Mouse (Mus musculus) small intestine, adult 10 weeks (tissue): Measurements from ENCODE around the gene Kyat1. TPM values are rescaled to one million over a fixed set of nuclear protein-coding genes. Genes with fewer than 3 reads are reported as not detected.

Experiments used
- polyA plus RNA-seq: library from polyadenylated mRNA; stranded (reverse); fragments of 350-450 nt; fragmentation: Illumina TruSeq; extraction: RNeasy Lipid Tissue Mini Kit (QIAGEN cat#74804); gene quantifications from one replicate; pipeline ENCODE4 v1.2.3, GENCODE M21; 2014; ENCODE audit warnings: low replicate concordance

Kyat1 gene
- 0.48 TPM for polyA plus RNA-seq

GRCm38 (mm10) chr2:30205629-30206357 lies at the start of gene Kyat1:
Kyat1 (minus strand) TSS chr2:30205847.

GRCm38 (mm10) chr2:30240267-30240666 lies 34.6 kb upstream of the Kyat1 start, which contains the start of gene Gm28035:
Gm28035 (plus strand) TSS chr2:30240567.

GRCm38 (mm10) chr2:30237199-30237880 lies 31.7 kb upstream of the Kyat1 start, which contains the start of gene Lrrc8a:
Lrrc8a (plus strand) TSS chr2:30237715.

GRCm38 (mm10) chr2:30177700-30178675 lies 27.7 kb downstream of the Kyat1 start, which contains the start of gene Spout1:
Spout1 (minus strand) TSS chr2:30178459.

GRCm38 (mm10) chr2:30171371-30171996 lies 34.2 kb downstream of the Kyat1 start, which contains the start of gene Endog:
Endog (plus strand) TSS chr2:30171493.

Other genes starting within 250 kb of the Kyat1 start
- gene Sptan1, start 240.3 kb downstream of the Kyat1 start, polyA plus RNA-seq: 28.2 TPM
- gene Wdr34, start 157.0 kb downstream of the Kyat1 start, polyA plus RNA-seq: not detected
- gene Set, start 148.5 kb downstream of the Kyat1 start, polyA plus RNA-seq: 219 TPM
- not detected for gene Pkn3, start 128.2 kb downstream of the Kyat1 start, polyA plus RNA-seq
- gene Zdhhc12, start 112.2 kb downstream of the Kyat1 start, polyA plus RNA-seq: 3.9 TPM
- 2.1 TPM for gene Zer1, start 81.3 kb downstream of the Kyat1 start, polyA plus RNA-seq
- gene Tbc1d13, start 72.1 kb downstream of the Kyat1 start, polyA plus RNA-seq: 10.1 TPM
- not detected for gene Endog, start 34.4 kb downstream of the Kyat1 start, polyA plus RNA-seq
- 0.30 TPM for gene Spout1, start 27.4 kb downstream of the Kyat1 start, polyA plus RNA-seq
- gene Lrrc8a, start 31.9 kb upstream of the Kyat1 start, polyA plus RNA-seq: 1.5 TPM
- gene Gm28035, start 34.7 kb upstream of the Kyat1 start, polyA plus RNA-seq: not detected
- 0.74 TPM for gene Phyhd1, start 60.4 kb upstream of the Kyat1 start, polyA plus RNA-seq
- not detected for gene Gm28038, start 75.2 kb upstream of the Kyat1 start, polyA plus RNA-seq
- gene Dolk, start 80.5 kb upstream of the Kyat1 start, polyA plus RNA-seq: 5.9 TPM
- gene Nup188, start 80.5 kb upstream of the Kyat1 start, polyA plus RNA-seq: 6.1 TPM
- 1.0 TPM for gene Sh3glb2, start 153.5 kb upstream of the Kyat1 start, polyA plus RNA-seq
- 1.3 TPM for gene Miga2, start 158.4 kb upstream of the Kyat1 start, polyA plus RNA-seq
- gene Dolpp1, start 186.4 kb upstream of the Kyat1 start, polyA plus RNA-seq: 3.9 TPM
- 14.2 TPM for gene Crat, start 210.0 kb upstream of the Kyat1 start, polyA plus RNA-seq
- gene Ptpa, start 210.2 kb upstream of the Kyat1 start, polyA plus RNA-seq: 2.2 TPM